Mouse (Mus musculus) forebrain, embryonic 12.5 days (tissue): ENCODE data around the gene Rab30. TPM values are rescaled to one million over a fixed set of nuclear protein-coding genes. Genes with fewer than 3 reads are reported as not detected.

Experiments
- ATAC-seq: fragments of 200-750 bp; cut with Nextera tagmentation; 2 replicates; pipeline ENCODE4 v1.8.0; 2017; ENCODE audit warnings: moderate TSS enrichment; ENCODE audit not compliant: low FRiP score
- H3K27ac ChIP-seq: fragments of 300-500 bp; sonication (generic); 2 replicates; pipeline ENCODE4 v1.5.1; 2016; ENCODE audit warnings: mild to moderate bottlenecking
- H3K27me3 ChIP-seq: fragments of 300-500 bp; sonication (generic); 2 replicates; pipeline ENCODE4 v1.6.1; 2016; ENCODE audit warnings: mild to moderate bottlenecking
- H3K36me3 ChIP-seq: fragments of 300-500 bp; sonication (generic); replicated peaks from 2 replicates; pipeline ENCODE4 v1.6.1; 2016; ENCODE audit warnings: mild to moderate bottlenecking
- H3K4me1 ChIP-seq: fragments of 300-500 bp; sonication (generic); 2 replicates; pipeline ENCODE4 v1.6.1; 2016
- H3K4me2 ChIP-seq: fragments of 300-500 bp; sonication (generic); 2 replicates; pipeline ENCODE4 v1.6.1; 2016; ENCODE audit warnings: mild to moderate bottlenecking, moderate library complexity
- H3K4me3 ChIP-seq: fragments of 300-500 bp; sonication (generic); replicated peaks from 2 replicates; pipeline ENCODE4 v1.5.1; 2016; ENCODE audit warnings: mild to moderate bottlenecking
- H3K9ac ChIP-seq: fragments of 300-500 bp; sonication (generic); 2 replicates; pipeline ENCODE4 v1.6.1; 2016; ENCODE audit warnings: mild to moderate bottlenecking
- H3K9me3 ChIP-seq: fragments of 300-500 bp; sonication (generic); 2 replicates; pipeline ENCODE4 v1.6.1; 2016
- WGBS: fragments of 180-500 bp; shearing (Covaris S2); methylation state at CpG from one replicate; pipeline ENCODE4 v1.1.7; 2016; 5-methylcytosine and 5-hydroxymethylcytosine counted together
- polyA plus RNA-seq: library from polyadenylated mRNA; unstranded; fragments of >200 nt; fragmentation: Nextera tagmentation; extraction: Ambion mirVana; gene quantifications from 2 replicates; pipeline ENCODE4 v1.2.1, GENCODE M21; 2016

Gene Rab30
- polyA plus RNA-seq, 1 experiment from 2014 or later = 22.0 TPM

GRCm38 (mm10) chr7:92876538-92876937 lies 135.1 kb downstream of the Rab30 start:
- no peaks in the 10 kb centered on the region for H3K27me3 ChIP-seq
- no peaks in the 10 kb centered on the region for H3K36me3 ChIP-seq
- H3K4me3 ChIP-seq = peak overlapping the region; percentile 18; the same call in 1 of the 2 replicates
- 61% methylated on average over 7 of the region's 7 CpGs for WGBS
- ATAC-seq = no peak
- no peak overlapping the region for H3K9ac ChIP-seq
- H3K27ac ChIP-seq = no peak overlapping the region
- H3K4me2 ChIP-seq = peak overlapping the region; percentile 24; the same call in 1 of the 2 replicates
- H3K4me1 ChIP-seq = peaks cover 24% of the 10 kb centered on the region
- H3K9me3 ChIP-seq = no peaks in the 10 kb centered on the region

- Histone ChIP-seq H3K9me3 (no peaks in the 10 kb centered on the region), H3K9ac (no peak overlapping the region), H3K27me3 (no peaks in the 10 kb centered on the region), H3K4me1 (peaks cover 19% of the 10 kb centered on the region), H3K36me3 (no peaks in the 10 kb centered on the region), H3K4me3 (no peak overlapping the region), H3K27ac (no peak overlapping the region), H3K4me2 (no peak overlapping the region)
- 83% methylated on average over 7 of the region's 7 CpGs for WGBS
- no peak for ATAC-seq
These were observed 137.3 kb downstream of the Rab30 start for GRCm38 (mm10) chr7:92878575-92879285.

GRCm38 (mm10) chr7:92883850-92884716 lies 142.7 kb downstream of the Rab30 start:
- Histone ChIP-seq H3K36me3 (no peaks in the 10 kb centered on the region), H3K4me2 (no peak overlapping the region), H3K9me3 (no peaks in the 10 kb centered on the region), H3K27me3 (no peaks in the 10 kb centered on the region), H3K9ac (no peak overlapping the region), H3K27ac (no peak overlapping the region), H3K4me3 (no peak overlapping the region), H3K4me1 (peaks cover 3% of the 10 kb centered on the region)
- no peak for ATAC-seq
- 84% methylated on average over 9 of the region's 9 CpGs for WGBS

GRCm38 (mm10) chr7:92884998-92885660 lies 143.7 kb downstream of the Rab30 start:
- Histone ChIP-seq H3K36me3 (no peaks in the 10 kb centered on the region), H3K4me2 (no peak overlapping the region), H3K27me3 (no peaks in the 10 kb centered on the region), H3K4me1 (peaks cover 3% of the 10 kb centered on the region), H3K9me3 (no peaks in the 10 kb centered on the region), H3K9ac (no peak overlapping the region), H3K27ac (no peak overlapping the region), H3K4me3 (no peak overlapping the region)
- no peak for ATAC-seq
- WGBS = 91% methylated on average over 6 of the region's 6 CpGs

- ATAC-seq = no peak
- Histone ChIP-seq H3K4me2 (no peak overlapping the region), H3K27ac (no peak overlapping the region), H3K4me1 (peaks cover 3% of the 10 kb centered on the region), H3K4me3 (no peak overlapping the region), H3K9me3 (no peaks in the 10 kb centered on the region), H3K9ac (no peak overlapping the region), H3K36me3 (no peaks in the 10 kb centered on the region), H3K27me3 (no peaks in the 10 kb centered on the region)
- 89% methylated on average over 7 of the region's 7 CpGs for WGBS
These were observed 145.4 kb downstream of the Rab30 start for GRCm38 (mm10) chr7:92886801-92887200.

GRCm38 (mm10) chr7:92887230-92887629 lies 145.8 kb downstream of the Rab30 start:
- H3K27ac ChIP-seq = no peak overlapping the region
- H3K9me3 ChIP-seq = no peaks in the 10 kb centered on the region
- no peak overlapping the region for H3K4me3 ChIP-seq
- WGBS = 95% methylated on average over 5 of the region's 5 CpGs
- no peaks in the 10 kb centered on the region for H3K27me3 ChIP-seq
- peaks cover 3% of the 10 kb centered on the region for H3K4me1 ChIP-seq
- ATAC-seq = no peak
- H3K9ac ChIP-seq = no peak overlapping the region
- no peaks in the 10 kb centered on the region for H3K36me3 ChIP-seq
- no peak overlapping the region for H3K4me2 ChIP-seq

GRCm38 (mm10) chr7:92890211-92890610 lies 148.8 kb downstream of the Rab30 start:
- H3K27ac ChIP-seq = no peak overlapping the region
- H3K4me2 ChIP-seq = no peak overlapping the region
- WGBS = 55% methylated on average over 1 of the region's 1 CpGs
- no peaks in the 10 kb centered on the region for H3K4me1 ChIP-seq
- no peak for ATAC-seq
- no peak overlapping the region for H3K9ac ChIP-seq
- H3K27me3 ChIP-seq = no peaks in the 10 kb centered on the region
- no peaks in the 10 kb centered on the region for H3K9me3 ChIP-seq
- H3K36me3 ChIP-seq = no peaks in the 10 kb centered on the region
- H3K4me3 ChIP-seq = no peak overlapping the region

- Histone ChIP-seq H3K9ac (no peak overlapping the region), H3K4me1 (no peaks in the 10 kb centered on the region), H3K27ac (no peak overlapping the region), H3K4me3 (no peak overlapping the region), H3K36me3 (no peaks in the 10 kb centered on the region), H3K27me3 (no peaks in the 10 kb centered on the region), H3K9me3 (no peaks in the 10 kb centered on the region), H3K4me2 (no peak overlapping the region)
- ATAC-seq = no peak
- WGBS = 55% methylated on average over 4 of the region's 4 CpGs
These were observed 149.3 kb downstream of the Rab30 start for GRCm38 (mm10) chr7:92890618-92891230.

- 45% methylated on average over 3 of the region's 3 CpGs for WGBS
- no peak overlapping the region for H3K4me2 ChIP-seq
- no peak overlapping the region for H3K9ac ChIP-seq
- no peak overlapping the region for H3K27ac ChIP-seq
- no peak for ATAC-seq
- no peak overlapping the region for H3K4me3 ChIP-seq
- no peaks in the 10 kb centered on the region for H3K27me3 ChIP-seq
- no peaks in the 10 kb centered on the region for H3K36me3 ChIP-seq
- no peaks in the 10 kb centered on the region for H3K4me1 ChIP-seq
- H3K9me3 ChIP-seq = no peaks in the 10 kb centered on the region
These were observed 152.1 kb downstream of the Rab30 start for GRCm38 (mm10) chr7:92893478-92893877.

Other genes starting within 250 kb of the Rab30 start
- 75.3 and 77.7 TPM in 2 replicates for gene Ccdc90b, start 180.5 kb upstream of the Rab30 start, polyA plus RNA-seq
- gene Ankrd42, start 104.5 kb upstream of the Rab30 start, polyA plus RNA-seq = 11.9 and 15.4 TPM in 2 replicates
- gene Pcf11, start 71.7 kb upstream of the Rab30 start, polyA plus RNA-seq = 31.3 and 34.5 TPM in 2 replicates
- 19.7 and 21.5 TPM in 2 replicates for gene Ddias, start 132.6 kb downstream of the Rab30 start, polyA plus RNA-seq
- 16.6 and 18.3 TPM in 2 replicates for gene Prcp, start 132.9 kb downstream of the Rab30 start, polyA plus RNA-seq